Mouse (Mus musculus): ENCODE data around the gene Mmrn2. TPM values are rescaled to one million over a fixed set of nuclear protein-coding genes. Genes with fewer than 3 reads are reported as not detected.
A peak's percentile ranks its signal among the peaks of the same experiment; 100 is the strongest.

Gene Mmrn2
- total and polyA plus RNA-seq, 3 experiments: 0.03 to 0.08 TPM; not detected in 1

DNA sequence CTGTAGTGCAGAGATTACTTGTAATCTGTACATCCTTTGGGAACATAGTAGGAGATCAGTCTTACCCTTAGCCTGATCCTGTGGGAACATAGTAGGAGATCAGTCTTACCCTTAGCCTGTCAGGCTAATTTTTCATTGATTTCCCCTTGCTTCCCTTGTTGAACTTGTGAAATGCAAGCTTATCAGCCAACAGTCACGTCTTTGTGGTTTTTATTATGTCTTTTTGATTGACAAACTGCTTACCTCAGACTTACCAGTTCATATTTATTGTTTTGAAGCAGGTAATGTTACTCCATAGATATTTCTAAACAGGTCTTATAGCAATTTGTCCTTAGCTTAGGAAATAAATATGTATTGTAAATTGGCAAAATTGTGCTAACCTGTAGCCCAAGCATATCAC, 47.6 kb upstream of the Mmrn2 start:
- TF ChIP-seq POLR2A (IDR thresholded peaks at IDR 0.05; ENCODE audit: control insufficient read depth in 1 of 2, insufficient read depth in 1 of 2, low read depth in 1 of 2, low read length in 2 of 2, poor library complexity in 1 of 2) (no peak), HCFC1 (IDR thresholded peaks at IDR 0.05; ENCODE audit: low read depth, low read length) (no peak), E2F4 (IDR thresholded peaks at IDR 0.05; ENCODE audit: borderline replicate concordance, low read depth, low read length) (no peak), ETS1 (IDR thresholded peaks at IDR 0.05; ENCODE audit: low read depth, low read length) (0 out of 2 replicates have a peak, but pooled peaks have one; percentile 18), BHLHE40 (IDR thresholded peaks at IDR 0.05; ENCODE audit: borderline replicate concordance, low read depth, low read length) (peak; percentile 68; the same call in 1 of the 2 replicates), UBTF (IDR thresholded peaks at IDR 0.05; ENCODE audit: borderline replicate concordance, insufficient read depth, low read depth, low read length) (no peak), MAFK (IDR thresholded peaks at IDR 0.05; ENCODE audit: borderline replicate concordance, low read depth, low read length) (no peak), POLR2AphosphoS5 (IDR thresholded peaks at IDR 0.05; ENCODE audit: borderline replicate concordance, low read depth, low read length) (no peak), MAX (IDR thresholded peaks at IDR 0.05; ENCODE audit: low read length) (no peak), SIN3A (IDR thresholded peaks at IDR 0.05; ENCODE audit: low read length) (no peak), CHD2 (IDR thresholded peaks at IDR 0.05; ENCODE audit: low read length) (no peak), TAL1 (IDR thresholded peaks at IDR 0.05; ENCODE audit: low read length) (peak; percentile 53), CHD1 (IDR thresholded peaks at IDR 0.05; ENCODE audit: low read depth, low read length) (no peak), TCF12 (IDR thresholded peaks at IDR 0.05; ENCODE audit: low read depth, low read length) (0 out of 2 replicates have a peak, but pooled peaks have one; percentile 19), ZKSCAN1 (IDR thresholded peaks at IDR 0.05; ENCODE audit: low read depth, low read length) (peak; percentile 87), EP300 (IDR thresholded peaks at IDR 0.05; ENCODE audit: low read depth in 1 of 2, low read length in 2 of 2) (peak; percentile 69), RCOR1 (IDR thresholded peaks at IDR 0.05; ENCODE audit: low read depth, low read length) (0 out of 2 replicates have a peak, but pooled peaks have one; percentile 48), ELF1 (IDR thresholded peaks at IDR 0.05; ENCODE audit: low read depth, low read length) (no peak), GATA1 (IDR thresholded peaks at IDR 0.05; ENCODE audit: low read depth, low read length) (peak; percentile 71), MYB (IDR thresholded peaks at IDR 0.05; ENCODE audit: low read depth, low read length) (0 out of 2 replicates have a peak, but pooled peaks have one; percentile 50)
- Histone ChIP-seq H3K79me2 (ENCODE audit: control insufficient read depth, insufficient read depth, low read length, poor library complexity) (no peaks in the 10 kb centered on the region), H3K4me1 (ENCODE audit: control insufficient read depth in 1 of 2, insufficient read depth in 2 of 2, low read length in 2 of 2) (peaks cover 8 to 19% of the 10 kb centered on the region in 2 experiments), H3K9me3 (replicated peaks; ENCODE audit: insufficient read depth, low read length) (no peaks in the 10 kb centered on the region), H3K36me3 (ENCODE audit: control insufficient read depth in 1 of 2, insufficient read depth in 2 of 2, low read length in 2 of 2) (peaks cover 28 to 29% of the 10 kb centered on the region in 2 experiments), H3K27ac (ENCODE audit: control insufficient read depth, low read depth, low read length) (no peak overlapping the region), H3K4me3 (ENCODE audit: control insufficient read depth in 1 of 2, insufficient read depth in 1 of 2, low read depth in 2 of 2, low read length in 2 of 2) (no peak overlapping the region), H3K9ac (ENCODE audit: control insufficient read depth, low read depth, low read length, poor library complexity, severe bottlenecking) (no peak overlapping the region), H3K27me3 (ENCODE audit: control insufficient read depth in 1 of 2, insufficient read depth in 2 of 2, low read length in 2 of 2) (no peaks in the 10 kb centered on the region)
- DNase-seq (ENCODE audit: low read depth, low spot score): peak; percentile 44

DNA sequence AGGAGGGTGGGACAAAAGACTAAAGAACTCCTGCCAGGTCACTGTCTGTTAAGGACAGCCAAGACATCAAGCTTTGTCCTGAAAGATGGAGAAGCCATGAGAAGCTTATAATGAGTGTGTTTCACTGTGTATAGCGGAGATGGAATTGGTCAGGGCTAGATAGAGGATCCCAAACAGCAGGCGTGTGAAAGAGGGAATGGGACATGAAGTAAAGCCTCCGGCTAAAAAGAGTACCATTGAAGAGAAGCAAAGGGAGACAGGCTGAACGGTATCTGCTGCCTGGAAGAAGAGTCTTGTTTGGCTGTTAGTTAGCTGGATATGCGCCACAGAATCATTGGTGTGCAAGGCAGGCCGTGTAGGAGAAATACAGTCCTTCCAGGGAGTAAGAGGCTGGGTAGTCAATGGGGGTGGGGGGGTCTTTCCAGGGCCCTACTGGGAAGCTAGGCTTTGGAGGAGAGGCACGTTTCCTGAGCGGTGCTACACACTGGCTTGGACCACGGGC, 44.6 kb upstream of the Mmrn2 start:
- peaks cover 21 to 23% of the 10 kb centered on the region in 2 experiments for H3K36me3 ChIP-seq (ENCODE audit: control insufficient read depth in 1 of 2, insufficient read depth in 2 of 2, low read length in 2 of 2)

More for the DNA sequence above, 44.6 kb upstream of the Mmrn2 start:
- Histone ChIP-seq H3K27ac (ENCODE audit: control insufficient read depth, low read depth, low read length) (no peak overlapping the region), H3K4me1 (ENCODE audit: control insufficient read depth in 1 of 2, insufficient read depth in 2 of 2, low read length in 2 of 2) (peaks cover 8 to 19% of the 10 kb centered on the region in 2 experiments), H3K4me3 (ENCODE audit: control insufficient read depth in 1 of 2, insufficient read depth in 1 of 2, low read depth in 2 of 2, low read length in 2 of 2) (no peak overlapping the region), H3K9me3 (replicated peaks; ENCODE audit: insufficient read depth, low read length) (no peaks in the 10 kb centered on the region), H3K79me2 (ENCODE audit: control insufficient read depth, insufficient read depth, low read length, poor library complexity) (no peaks in the 10 kb centered on the region), H3K27me3 (ENCODE audit: control insufficient read depth in 1 of 2, insufficient read depth in 2 of 2, low read length in 2 of 2) (no peaks in the 10 kb centered on the region), H3K9ac (ENCODE audit: control insufficient read depth, low read depth, low read length, poor library complexity, severe bottlenecking) (no peak overlapping the region)
- DNase-seq (ENCODE audit: low read depth, low spot score): no peak
- TF ChIP-seq ETS1 (IDR thresholded peaks at IDR 0.05; ENCODE audit: low read depth, low read length) (no peak), TCF12 (IDR thresholded peaks at IDR 0.05; ENCODE audit: low read depth, low read length) (no peak), RAD21 (IDR thresholded peaks at IDR 0.05; ENCODE audit: low read depth, low read length) (no peak), UBTF (IDR thresholded peaks at IDR 0.05; ENCODE audit: borderline replicate concordance, insufficient read depth, low read depth, low read length) (no peak), MXI1 (IDR thresholded peaks at IDR 0.05; ENCODE audit: low read depth, low read length) (no peak), GABPA (IDR thresholded peaks at IDR 0.05; ENCODE audit: low read depth, low read length) (no peak), ZNF384 (IDR thresholded peaks at IDR 0.05; ENCODE audit: low read depth, low read length) (no peak), POLR2AphosphoS2 (IDR thresholded peaks at IDR 0.05; ENCODE audit: low read length) (no peak), HCFC1 (IDR thresholded peaks at IDR 0.05; ENCODE audit: low read depth, low read length) (no peak), USF1 (IDR thresholded peaks at IDR 0.05; ENCODE audit: low read depth, low read length) (no peak), MYC (IDR thresholded peaks at IDR 0.05; ENCODE audit: low read depth, low read length) (no peak), ZC3H11A (IDR thresholded peaks at IDR 0.05; ENCODE audit: low read depth, low read length) (no peak), MAFK (IDR thresholded peaks at IDR 0.05; ENCODE audit: borderline replicate concordance, low read depth, low read length) (no peak), CHD1 (IDR thresholded peaks at IDR 0.05; ENCODE audit: low read depth, low read length) (no peak), NRF1 (IDR thresholded peaks at IDR 0.05; ENCODE audit: insufficient read depth, low read depth, low read length, poor library complexity, severe bottlenecking) (no peak), MAX (IDR thresholded peaks at IDR 0.05; ENCODE audit: low read length) (no peak)
